Mouse (Mus musculus): ENCODE data around the gene Gm16867. TPM values are rescaled to one million over a fixed set of nuclear protein-coding genes. Genes with fewer than 3 reads are reported as not detected.

Gene Gm16867
- polyA plus RNA-seq (2015; fragmentation: Nextera tagmentation; extraction: Ambion mirVana): 0.05 TPM in 1 of 2 replicates, not detected in the other

DNA sequence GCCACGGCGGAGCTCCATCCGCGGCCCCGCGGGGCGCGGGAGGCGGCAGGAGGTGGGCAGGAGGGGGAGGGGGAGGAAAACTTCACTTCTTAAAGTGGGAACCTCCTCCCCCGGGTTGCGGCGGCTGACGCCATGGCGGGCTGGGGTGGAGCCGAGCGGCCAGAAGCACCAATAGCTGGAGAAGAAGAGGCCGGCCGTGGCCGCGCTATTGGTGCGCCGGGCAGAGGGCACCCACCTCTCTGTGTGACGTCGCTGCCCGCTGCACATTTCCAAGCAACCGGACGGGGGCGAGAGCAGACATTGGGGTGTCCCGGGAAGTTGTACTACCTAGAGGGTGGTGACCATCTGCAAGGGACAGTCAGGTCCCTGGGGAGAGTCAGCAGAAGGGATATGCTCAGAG, at the start of gene Gm16867:
Gene Gm16867, minus strand, starts transcription at position 189 of the 400 bp plus-strand sequence.

DNA sequence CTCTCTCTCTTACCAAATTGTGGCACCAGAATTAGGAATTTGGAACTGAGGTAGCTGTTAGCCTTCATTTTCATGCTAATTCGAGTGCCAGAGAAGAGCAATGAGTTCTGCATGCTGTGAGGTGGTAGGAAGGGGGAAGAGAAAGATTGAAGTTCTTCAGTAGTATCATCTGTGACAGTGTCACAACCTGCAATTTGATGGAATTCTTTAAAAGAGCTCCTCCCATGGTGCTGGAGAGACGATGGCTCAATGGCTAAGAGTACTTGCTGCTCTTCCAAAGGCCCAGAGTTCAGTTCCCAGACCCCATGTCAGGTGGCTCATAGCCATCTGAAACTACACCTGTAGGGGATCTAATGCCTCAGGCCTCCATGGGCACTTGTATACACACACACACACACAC, 9.3 kb upstream of the Gm16867 start, which contains the start of gene Gm27179:
Gene Gm27179, minus strand, starts transcription at position 101 of the 400 bp plus-strand sequence.

Other genes starting within 250 kb of the Gm16867 start
- gene Synb, start 209.1 kb downstream of the Gm16867 start, polyA plus RNA-seq (2015; fragmentation: Nextera tagmentation; extraction: Ambion mirVana): not detected in 2 replicates
- gene Gm27179, start 9.2 kb upstream of the Gm16867 start, polyA plus RNA-seq (2015; fragmentation: Nextera tagmentation; extraction: Ambion mirVana): not detected in 2 replicates
- gene Entpd4b, start 52.1 kb upstream of the Gm16867 start, polyA plus RNA-seq (2015; fragmentation: Nextera tagmentation; extraction: Ambion mirVana): 17.9 and 20.1 TPM in 2 replicates